Mouse (Mus musculus): Measurements from ENCODE around the gene Plagl2.

- TF ChIP-seq CTCF (IDR thresholded peaks at IDR 0.05), result no peak
- TF ChIP-seq POLR2A (IDR thresholded peaks at IDR 0.05; ENCODE audit: insufficient read depth, low read depth, low read length), result no peak
- TF ChIP-seq EP300 (IDR thresholded peaks at IDR 0.05; ENCODE audit: insufficient read depth, low read depth, low read length), result no peak
These were observed 33.7 kb upstream of the Plagl2 start for GRCm38 (mm10) chr2:153274919-153275247.

Measured in heart, adult 2 months (tissue).